Mouse (Mus musculus) gastrocnemius, postnatal 36 days (tissue): ENCODE data around the gene Prelp. TPM values are rescaled to one million over a fixed set of nuclear protein-coding genes. Genes with fewer than 3 reads are reported as not detected.

ENCODE experiments used
- DNase-seq, 2 experiments: peaks; one replicate each; pipeline ENCODE4 v3.0.0; 2022
- intact Hi-C: fragments of 180-260 bp; cut with DNase I; formaldehyde crosslinking; loops from one replicate; pipeline ENCODE4 v1.15.1; 2025
- total RNA-seq, 2 experiments: library from RNA; stranded (reverse); gene quantifications; 2 replicates each; pipeline ENCODE4 v1.2.3; 2021

Prelp gene
- total RNA-seq, 2 experiments from 2014 or later, result 16.1 to 19.9 TPM

- intact Hi-C loops, result no loop called here
- no peak for DNase-seq
Measured at GRCm38 (mm10) chr1:133871241-133871640, 50.0 kb downstream of the Prelp start.

GRCm38 (mm10) chr1:133869221-133869620, 52.0 kb downstream of the Prelp start:
- intact Hi-C loops, result no loop called here
- DNase-seq, result no peak

DNA sequence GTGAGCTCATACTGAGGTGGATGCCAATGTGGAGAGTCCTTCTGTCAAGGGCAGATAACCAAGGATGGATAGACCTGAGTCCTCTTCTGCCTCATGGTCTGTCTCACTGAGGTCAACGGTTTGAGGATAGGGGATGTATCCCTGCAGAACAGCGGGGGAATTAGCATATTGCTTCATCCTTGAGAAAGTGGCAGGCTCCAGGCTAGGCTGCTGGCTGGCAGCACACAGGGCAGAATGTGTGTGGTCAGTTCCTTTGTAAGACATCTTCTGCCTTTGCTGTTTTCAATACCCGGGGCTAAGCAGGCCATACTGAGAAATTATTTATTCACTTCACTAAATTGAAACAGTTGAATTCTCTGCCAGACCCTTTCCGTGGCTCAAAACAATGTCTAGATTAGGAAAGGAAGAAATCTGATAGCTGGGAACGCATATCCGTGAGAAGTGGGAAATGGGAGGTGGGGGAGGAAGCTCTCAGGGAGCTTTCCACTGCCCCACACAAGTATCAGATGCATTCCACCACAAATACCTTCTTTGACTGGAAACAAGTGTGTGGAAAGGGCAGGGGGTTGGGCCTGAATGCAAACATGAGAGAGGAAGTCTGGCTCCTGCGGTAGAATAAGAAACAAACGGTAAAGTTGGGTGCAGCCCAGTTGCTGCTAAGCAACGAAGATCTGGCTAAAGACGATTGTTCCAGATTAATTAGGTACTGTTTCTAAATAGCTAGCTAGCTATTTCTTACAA, 57.8 kb downstream of the Prelp start:
- intact Hi-C loops, result no loop called here
- no peak for DNase-seq

DNA sequence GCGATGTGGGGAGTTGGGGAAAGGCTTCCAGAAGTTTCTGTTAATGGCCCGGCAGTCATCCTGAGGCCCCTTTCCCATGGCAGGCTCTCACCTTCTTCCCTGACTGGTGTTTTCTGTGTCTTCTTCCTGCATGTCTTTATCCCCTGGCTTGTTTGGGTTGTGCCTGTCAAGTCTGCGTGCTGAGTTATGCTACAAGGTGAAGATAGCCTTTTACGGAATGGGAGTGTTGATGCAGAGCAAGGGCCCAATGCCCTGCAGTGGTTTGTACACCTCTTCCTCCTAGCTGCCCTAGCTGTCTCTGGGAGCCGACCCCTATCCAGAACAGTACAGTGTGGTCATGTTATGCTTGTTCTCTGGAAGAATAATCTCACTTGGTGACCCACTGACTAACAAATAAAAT, 60.2 kb downstream of the Prelp start:
- DNase-seq, result no peak
- intact Hi-C loops, result no loop called here

Other genes with a start within 250 kb of the Prelp start
- gene Lax1, start 231.3 kb downstream of the Prelp start, total RNA-seq, result not detected
- gene Atp2b4, start 120.4 kb downstream of the Prelp start, total RNA-seq, result 10 to 100 TPM in 1 of 2 experiments, 1 to 10 TPM in 1; 8.6 to 12.9 TPM
- not detected for gene Optc, start 13.4 kb downstream of the Prelp start, total RNA-seq
- 10 to 100 TPM; 80.2 to 86.9 TPM for gene Fmod, start 115.8 kb upstream of the Prelp start, total RNA-seq
- 10 to 100 TPM; 31.5 to 54.9 TPM for gene Btg2, start 157.7 kb upstream of the Prelp start, total RNA-seq
- not detected for gene Chit1, start 189.8 kb upstream of the Prelp start, total RNA-seq